Mouse (Mus musculus) olfactory bulb, adult 2 months (tissue): ENCODE measurements around the gene St13. TPM values are rescaled to one million over a fixed set of nuclear protein-coding genes. Genes with fewer than 3 reads are reported as not detected.

ENCODE experiments used
- H3K27ac ChIP-seq: fragments of 200-500 bp; 2 replicates; pipeline ENCODE4 v1.5.1; 2012; ENCODE audit warnings: low read depth, low read length; ENCODE audit not compliant: insufficient read depth
- H3K4me1 ChIP-seq: fragments of 200-500 bp; 2 replicates; pipeline ENCODE4 v1.6.1; 2012; ENCODE audit warnings: low read length; ENCODE audit not compliant: control insufficient read depth, insufficient read depth
- H3K4me3 ChIP-seq: fragments of 200-500 bp; 2 replicates; pipeline ENCODE4 v1.5.1; 2012; ENCODE audit warnings: mild to moderate bottlenecking, low read depth, low read length, moderate library complexity; ENCODE audit not compliant: insufficient read depth
- CTCF ChIP-seq: fragments of 200-500 bp; IDR thresholded peaks from 2 replicates; pipeline ENCODE4 v1.5.1; 2012; ENCODE audit warnings: low read depth, mild to moderate bottlenecking, low read length, moderate library complexity; ENCODE audit not compliant: insufficient read depth
- POLR2A ChIP-seq: fragments of 200-500 bp; IDR thresholded peaks from 2 replicates; pipeline ENCODE4 v1.6.1; 2012; ENCODE audit warnings: mild to moderate bottlenecking, low read depth, low read length, moderate library complexity; ENCODE audit not compliant: insufficient read depth
- WGBS: fragments of 180-500 bp; shearing (Covaris S2); methylation state at CpG from one replicate; pipeline ENCODE4 v1.1.7; 2018; 5-methylcytosine and 5-hydroxymethylcytosine counted together
- polyA plus RNA-seq: library from polyadenylated mRNA; stranded (reverse); fragments of >200 nt; gene quantifications from 2 replicates; pipeline ENCODE4 v1.2.4, GENCODE M21; 2012; ENCODE audit warnings: low replicate concordance; ENCODE audit not compliant: missing spikeins, insufficient read depth, insufficient read length

St13 gene
- polyA plus RNA-seq, 1 experiment: 972 TPM

- no peak overlapping the region for H3K4me3 ChIP-seq
- no peaks in the 10 kb centered on the region for H3K4me1 ChIP-seq
- WGBS: 78% methylated on average over 3 of the region's 3 CpGs
- TF ChIP-seq CTCF: no peak
- no peak for TF ChIP-seq POLR2A
- no peak overlapping the region for H3K27ac ChIP-seq
These were observed 40.9 kb downstream of the St13 start for GRCm38 (mm10) chr15:81358943-81359342.

- no peaks in the 10 kb centered on the region for H3K4me1 ChIP-seq
- no peak overlapping the region for H3K4me3 ChIP-seq
- 40% methylated on average over 5 of the region's 5 CpGs for WGBS
- no peak overlapping the region for H3K27ac ChIP-seq
- TF ChIP-seq CTCF (no peak), POLR2A (no peak)
These were observed 42.9 kb downstream of the St13 start for GRCm38 (mm10) chr15:81356946-81357345.

GRCm38 (mm10) chr15:81355146-81355761 lies 44.6 kb downstream of the St13 start:
- no peak for TF ChIP-seq CTCF
- TF ChIP-seq POLR2A: no peak

GRCm38 (mm10) chr15:81352638-81353037 lies 47.2 kb downstream of the St13 start:
- 52% methylated on average over 1 of the region's 1 CpGs for WGBS
- H3K27ac ChIP-seq: no peak overlapping the region
- peaks cover 8% of the 10 kb centered on the region; the same call in 1 of the 2 replicates for H3K4me1 ChIP-seq
- no peak overlapping the region for H3K4me3 ChIP-seq
- TF ChIP-seq CTCF (no peak), POLR2A (no peak)

More at GRCm38 (mm10) chr15:81355146-81355761, 44.6 kb downstream of the St13 start:
- Histone ChIP-seq H3K27ac (no peak overlapping the region), H3K4me3 (no peak overlapping the region), H3K4me1 (peaks cover 2% of the 10 kb centered on the region; the same call in 1 of the 2 replicates)
- 71% methylated on average over 3 of the region's 3 CpGs for WGBS

- no peak overlapping the region for H3K27ac ChIP-seq
- H3K4me3 ChIP-seq: no peak overlapping the region
- WGBS: 71% methylated on average over 1 of the region's 1 CpGs
- TF ChIP-seq POLR2A (no peak), CTCF (no peak)
- peaks cover 8% of the 10 kb centered on the region; the same call in 1 of the 2 replicates for H3K4me1 ChIP-seq
These were observed 49.5 kb downstream of the St13 start for GRCm38 (mm10) chr15:81350401-81350800.

GRCm38 (mm10) chr15:81348366-81348765 lies 51.5 kb downstream of the St13 start:
- Histone ChIP-seq H3K27ac (peak overlapping the region; percentile 94), H3K4me3 (no peak overlapping the region), H3K4me1 (peaks cover 8% of the 10 kb centered on the region; the same call in 1 of the 2 replicates)
- TF ChIP-seq CTCF: no peak
- no peak for TF ChIP-seq POLR2A
- 28% methylated on average over 2 of the region's 2 CpGs for WGBS

- H3K4me3 ChIP-seq: no peak overlapping the region
- peaks cover 8% of the 10 kb centered on the region; the same call in 1 of the 2 replicates for H3K4me1 ChIP-seq
- 27% methylated on average over 2 of the region's 2 CpGs for WGBS
- no peak for TF ChIP-seq CTCF
- no peak for TF ChIP-seq POLR2A
- H3K27ac ChIP-seq: peak overlapping the region; percentile 94
These were observed 52.4 kb downstream of the St13 start for GRCm38 (mm10) chr15:81347466-81347865.

GRCm38 (mm10) chr15:81341426-81341825 lies 58.5 kb downstream of the St13 start:
- H3K4me1 ChIP-seq: no peaks in the 10 kb centered on the region
- no peak overlapping the region for H3K4me3 ChIP-seq
- H3K27ac ChIP-seq: no peak overlapping the region
- no peak for TF ChIP-seq CTCF
- no peak for TF ChIP-seq POLR2A
- 75% methylated on average over 2 of the region's 2 CpGs for WGBS

- no peak overlapping the region for H3K4me3 ChIP-seq
- TF ChIP-seq POLR2A (no peak), CTCF (no peak)
- 97% methylated on average over 3 of the region's 3 CpGs for WGBS
- H3K4me1 ChIP-seq: no peaks in the 10 kb centered on the region
- no peak overlapping the region for H3K27ac ChIP-seq
These were observed 60.7 kb downstream of the St13 start for GRCm38 (mm10) chr15:81339158-81339557.
